Mouse (Mus musculus): ENCODE data around the gene Jagn1. TPM values are rescaled to one million over a fixed set of nuclear protein-coding genes. Genes with fewer than 3 reads are reported as not detected.

Jagn1 gene
- 10 to 100 TPM in 15 of 26 experiments, 1 to 10 TPM in 11; 2.1 to 22.4 (median 11.2) TPM for total RNA-seq (2018; cell fraction: chromatin; rRNA removed)
- total RNA-seq (2018; cell fraction: cytosol; rRNA removed) = 10 to 100 TPM; 19.7 to 30.2 (median 27.5) TPM
- 10 to 100 TPM in 23 of 26 experiments, 1 to 10 TPM in 3; 6.3 to 37.7 (median 18.6) TPM for total RNA-seq (2018; cell fraction: nucleus; rRNA removed)
- 14.3 to 38.5 TPM (median 29.7 TPM) in 3 replicates for polyA plus RNA-seq (2018)

DNA sequence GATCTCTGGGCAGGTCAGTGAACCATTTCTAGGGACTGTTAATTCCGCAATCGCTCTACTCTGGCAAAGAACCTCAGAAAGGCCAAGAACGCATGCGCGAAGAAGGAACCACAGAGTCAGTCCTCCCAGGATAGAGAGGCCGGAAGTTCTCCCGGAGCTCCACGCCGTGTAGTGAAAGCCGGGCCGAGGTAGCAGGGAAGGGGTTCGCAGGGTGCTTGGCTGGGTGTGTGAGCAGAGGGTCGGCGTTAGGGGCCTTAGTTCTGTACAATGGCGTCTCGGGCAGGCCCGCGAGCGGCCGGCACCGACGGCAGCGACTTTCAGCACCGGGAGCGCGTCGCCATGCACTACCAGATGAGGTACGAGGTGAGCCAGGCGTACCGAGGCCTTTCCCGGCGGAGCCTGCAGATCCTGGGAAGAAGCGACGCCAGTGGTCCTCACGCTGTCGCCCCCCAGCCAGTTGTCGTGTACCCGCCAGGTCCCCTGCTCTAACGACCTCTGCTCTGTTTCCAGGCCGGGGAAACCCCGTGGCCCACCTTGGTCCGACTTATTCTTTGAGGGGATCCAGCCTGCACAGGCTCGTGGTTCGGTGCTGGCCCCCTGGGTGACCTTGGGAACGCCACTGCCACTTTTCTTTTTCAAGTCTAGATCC is at the start of gene Jagn1:
TSS of gene Jagn1 (plus strand) at position 128 of the 649 bp plus-strand sequence.
- peaks cover 18% of the 10 kb centered on the region for H3K79me2 ChIP-seq (ENCODE audit: inconsistent target)
- under 1% methylated on average over 45 of the region's 45 CpGs for WGBS (ENCODE audit: missing documents)
- peak within 1 kb of the TSS; percentile 28; the same call in 1 of the 2 replicates for H3K27ac ChIP-seq
- peak within 1 kb of the TSS; percentile 91 for H3K4me3 ChIP-seq (ENCODE audit: inconsistent target)
- peaks cover 5% of the 10 kb centered on the region; the same call in 1 of the 2 replicates for H3K36me3 ChIP-seq (ENCODE audit: inconsistent target)

DNA sequence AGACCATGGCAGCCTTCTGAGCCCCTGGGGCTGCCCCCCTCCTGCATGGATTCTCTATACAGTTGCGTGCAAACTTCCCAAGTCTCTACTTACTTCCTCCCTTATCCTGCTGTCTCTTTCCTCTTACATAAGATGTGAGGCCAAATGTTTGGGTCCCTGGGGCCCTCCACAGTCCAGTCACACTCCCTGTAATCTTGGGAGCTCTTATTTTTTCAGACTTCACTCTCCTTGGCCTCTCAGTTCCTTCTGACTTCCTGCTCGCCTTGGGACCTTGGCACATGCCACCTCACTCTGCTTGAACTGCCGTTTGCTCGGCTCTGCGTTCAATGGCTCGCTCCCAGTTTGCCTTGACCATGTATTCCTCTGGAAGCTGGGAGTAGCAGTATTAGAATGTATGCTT is 48.4 kb upstream of the Jagn1 start:
- Histone ChIP-seq H3K79me2 (ENCODE audit: inconsistent target) (no peaks in the 10 kb centered on the region), H3K27ac (no peak overlapping the region), H3K4me3 (ENCODE audit: inconsistent target) (no peak overlapping the region), H3K36me3 (ENCODE audit: inconsistent target) (peaks cover 54% of the 10 kb centered on the region)
- 75% methylated on average over 6 of the region's 6 CpGs for WGBS (ENCODE audit: missing documents)

DNA sequence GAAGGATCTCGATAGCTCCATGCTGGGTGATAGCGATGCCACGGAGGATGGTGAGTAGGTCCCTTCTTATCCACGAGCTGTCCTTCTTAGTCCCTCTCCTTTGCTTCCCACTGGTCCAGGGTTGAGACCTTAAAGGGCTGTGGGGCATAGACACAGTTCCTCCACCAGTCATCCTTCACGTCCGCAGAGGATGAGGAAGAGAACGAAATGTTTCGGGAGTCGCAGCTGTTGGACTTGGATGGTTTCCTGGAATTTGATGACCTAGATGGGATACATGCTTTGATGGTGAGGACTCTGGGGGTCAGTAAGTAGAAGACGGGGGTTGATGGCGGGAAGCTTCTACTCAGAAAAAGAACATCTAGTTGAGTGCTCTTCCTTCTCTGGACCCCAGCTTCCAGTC is 47.6 kb upstream of the Jagn1 start:
- Histone ChIP-seq H3K4me3 (ENCODE audit: inconsistent target) (no peak overlapping the region), H3K27ac (no peak overlapping the region), H3K79me2 (ENCODE audit: inconsistent target) (no peaks in the 10 kb centered on the region), H3K36me3 (ENCODE audit: inconsistent target) (peaks cover 50% of the 10 kb centered on the region)
- WGBS (ENCODE audit: missing documents) = 95% methylated on average over 11 of the region's 11 CpGs

DNA sequence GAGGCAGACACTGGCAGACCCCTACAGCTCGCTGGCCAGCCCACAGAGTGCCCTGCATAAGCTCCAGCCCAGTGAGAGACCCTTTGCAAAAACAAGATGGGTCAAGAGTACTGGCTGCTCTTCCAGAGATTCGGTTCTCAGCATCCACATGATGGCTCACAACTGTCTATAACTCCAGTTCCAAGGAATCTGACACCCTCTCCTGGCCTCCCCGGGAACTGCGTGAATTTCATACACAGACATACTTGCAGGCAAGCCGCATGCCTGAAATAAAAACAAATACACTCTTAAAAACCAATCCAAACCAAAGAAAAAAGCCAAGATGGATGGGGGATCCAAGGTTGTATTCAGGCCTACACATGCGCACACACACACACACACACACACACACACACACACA is 46.9 kb upstream of the Jagn1 start:
- H3K27ac ChIP-seq = no peak overlapping the region
- H3K36me3 ChIP-seq (ENCODE audit: inconsistent target) = peaks cover 47% of the 10 kb centered on the region
- no peak overlapping the region for H3K4me3 ChIP-seq (ENCODE audit: inconsistent target)
- 97% methylated on average over 5 of the region's 6 CpGs for WGBS (ENCODE audit: missing documents)
- no peaks in the 10 kb centered on the region for H3K79me2 ChIP-seq (ENCODE audit: inconsistent target)

DNA sequence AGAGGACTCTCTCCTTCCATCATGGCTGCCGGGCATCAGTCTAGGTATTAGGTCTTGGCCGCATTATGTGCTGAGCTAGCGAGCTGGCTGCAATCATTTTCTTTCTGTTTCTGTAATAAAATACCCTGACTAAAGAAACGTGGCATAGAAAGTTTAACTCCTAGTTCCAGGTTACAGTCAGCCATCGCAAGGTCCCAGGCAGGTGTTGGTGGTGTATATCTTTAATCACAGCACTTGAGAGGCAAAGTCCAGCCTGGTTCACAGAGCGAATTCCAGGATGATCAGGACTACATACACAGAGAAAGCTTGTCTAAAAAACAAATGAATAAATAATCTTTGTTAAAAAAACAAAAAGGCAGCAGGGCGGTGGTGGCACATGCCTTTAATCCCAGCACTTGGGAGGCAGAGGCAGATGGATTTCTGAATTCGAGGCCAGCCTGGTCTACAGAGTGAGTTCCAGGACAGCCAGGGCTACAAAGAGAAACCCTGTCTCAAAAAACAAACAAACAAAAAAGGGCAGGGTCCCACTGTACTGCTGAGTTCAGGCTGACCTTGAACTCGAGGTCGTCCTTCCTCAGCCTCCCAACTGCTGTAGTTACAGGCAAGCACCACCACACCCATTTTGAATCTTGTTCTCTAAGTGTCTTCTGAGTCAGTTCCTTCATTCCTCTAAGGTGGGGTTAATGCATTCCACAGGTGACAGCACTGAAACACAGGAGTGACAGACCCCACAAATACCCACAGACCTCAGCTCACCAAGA is 45.9 kb upstream of the Jagn1 start:
- no peak overlapping the region for H3K4me3 ChIP-seq (ENCODE audit: inconsistent target)
- peaks cover 55% of the 10 kb centered on the region for H3K36me3 ChIP-seq (ENCODE audit: inconsistent target)
- WGBS (ENCODE audit: missing documents) = 97% methylated on average over 7 of the region's 10 CpGs
- no peak overlapping the region for H3K27ac ChIP-seq
- no peaks in the 10 kb centered on the region for H3K79me2 ChIP-seq (ENCODE audit: inconsistent target)

DNA sequence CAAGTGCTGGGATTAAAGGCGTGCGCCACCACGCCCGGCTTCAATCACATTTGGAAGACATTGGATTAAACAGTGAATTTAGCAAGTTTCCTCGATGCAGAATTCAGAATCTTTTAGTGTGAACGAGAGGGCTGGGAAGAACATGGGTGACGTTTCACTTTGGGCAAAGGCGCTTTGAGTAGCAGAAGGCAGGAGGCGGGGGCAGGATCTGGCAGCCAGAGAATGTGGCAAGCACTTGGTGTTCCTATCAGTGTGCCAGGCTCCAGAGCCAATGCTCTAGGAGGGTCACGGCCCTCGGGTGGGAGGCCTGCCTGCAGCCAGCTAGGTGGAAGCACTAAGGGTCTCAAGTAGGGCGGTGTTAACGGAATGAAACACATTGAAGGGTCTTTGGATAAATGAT is 40.3 kb upstream of the Jagn1 start:
- Histone ChIP-seq H3K79me2 (ENCODE audit: inconsistent target) (no peaks in the 10 kb centered on the region), H3K4me3 (ENCODE audit: inconsistent target) (no peak overlapping the region), H3K36me3 (ENCODE audit: inconsistent target) (peaks cover 54% of the 10 kb centered on the region), H3K27ac (no peak overlapping the region)
- WGBS (ENCODE audit: missing documents) = 92% methylated on average over 11 of the region's 13 CpGs

DNA sequence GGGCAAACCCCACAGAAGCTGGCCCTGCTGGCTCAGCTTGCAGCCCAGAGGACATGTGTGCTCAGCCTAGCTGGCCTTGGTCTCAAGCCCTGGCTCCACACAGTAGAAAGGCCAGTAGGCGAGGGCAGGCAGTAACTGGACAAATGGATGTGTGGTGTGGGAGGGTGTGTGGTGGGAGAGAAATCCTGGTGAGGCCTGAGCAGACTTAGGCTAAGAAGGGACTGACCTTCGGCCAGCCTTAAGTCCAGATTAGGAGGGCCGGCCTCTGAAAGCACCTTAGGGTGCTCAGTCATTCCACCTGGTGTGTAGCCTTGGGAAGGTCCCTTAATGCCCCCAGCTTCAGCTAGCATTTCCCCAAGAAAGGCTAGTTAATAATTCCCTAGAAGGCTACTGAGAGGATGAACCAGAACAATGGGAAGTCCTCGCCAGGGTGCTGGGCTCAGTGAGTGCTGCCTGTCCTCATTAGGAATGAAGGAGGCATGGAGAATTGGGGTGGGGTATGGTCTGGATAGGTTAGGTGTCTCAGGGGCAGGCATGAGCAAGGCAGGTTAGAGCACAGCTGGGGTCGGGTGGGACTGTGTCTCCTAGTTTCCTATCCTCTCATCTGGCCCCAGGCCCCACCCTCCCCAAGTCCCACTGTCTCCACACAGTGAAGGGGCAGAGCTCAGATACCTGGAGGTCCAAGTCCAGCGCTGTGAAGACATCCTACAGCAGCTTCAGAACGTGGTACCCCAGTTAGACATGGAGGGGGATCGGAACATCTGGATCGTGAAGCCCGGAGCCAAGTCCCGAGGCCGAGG is 37.5 kb upstream of the Jagn1 start:
- H3K36me3 ChIP-seq (ENCODE audit: inconsistent target) = peaks cover 66% of the 10 kb centered on the region
- H3K79me2 ChIP-seq (ENCODE audit: inconsistent target) = no peaks in the 10 kb centered on the region
- no peak overlapping the region for H3K27ac ChIP-seq
- no peak overlapping the region for H3K4me3 ChIP-seq (ENCODE audit: inconsistent target)
- 97% methylated on average over 12 of the region's 12 CpGs for WGBS (ENCODE audit: missing documents)

DNA sequence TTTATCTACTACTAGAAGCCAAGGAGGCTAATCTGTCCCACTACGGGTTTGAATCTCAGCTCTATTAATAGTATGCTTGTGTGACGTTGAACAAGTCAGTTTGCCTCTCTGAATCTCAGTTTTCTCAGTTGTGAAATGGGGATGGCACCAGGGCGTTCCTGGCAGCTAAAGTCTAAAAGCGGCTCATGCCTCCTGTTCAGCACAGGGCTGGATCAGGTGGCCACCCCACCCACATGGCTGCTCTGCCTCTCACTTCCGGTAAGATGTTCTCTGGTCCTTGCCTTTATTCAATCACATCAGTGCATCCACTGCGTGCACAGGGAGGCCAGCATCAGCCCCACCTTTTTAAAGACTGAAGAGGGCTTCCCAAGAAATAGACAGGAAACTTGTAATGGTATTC is 36.9 kb upstream of the Jagn1 start:
- Histone ChIP-seq H3K79me2 (ENCODE audit: inconsistent target) (no peaks in the 10 kb centered on the region), H3K36me3 (ENCODE audit: inconsistent target) (peaks cover 66% of the 10 kb centered on the region), H3K27ac (no peak overlapping the region), H3K4me3 (ENCODE audit: inconsistent target) (no peak overlapping the region)
- 91% methylated on average over 6 of the region's 6 CpGs for WGBS (ENCODE audit: missing documents)

DNA sequence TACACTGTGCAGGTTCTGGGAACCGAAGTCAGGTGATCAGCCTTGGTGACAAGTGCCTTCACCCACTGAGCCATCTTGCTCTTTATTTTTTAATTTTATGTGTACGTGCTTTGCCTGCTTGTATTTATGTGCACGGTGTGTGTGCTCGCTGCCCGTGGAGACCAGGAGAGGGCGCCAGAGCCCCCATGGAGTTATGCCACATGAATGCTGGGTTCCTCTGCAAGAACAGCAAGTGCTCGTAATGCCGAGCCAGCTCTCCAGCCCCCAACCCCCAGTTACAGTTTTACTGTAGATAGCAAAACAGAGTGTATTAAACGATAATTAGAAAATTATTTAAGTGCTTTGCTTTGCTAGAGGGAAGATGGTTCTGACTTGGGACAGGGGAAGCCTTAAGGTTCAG is 35.7 kb upstream of the Jagn1 start:
- peaks cover 63% of the 10 kb centered on the region for H3K36me3 ChIP-seq (ENCODE audit: inconsistent target)
- WGBS (ENCODE audit: missing documents) = 95% methylated on average over 9 of the region's 9 CpGs

DNA sequence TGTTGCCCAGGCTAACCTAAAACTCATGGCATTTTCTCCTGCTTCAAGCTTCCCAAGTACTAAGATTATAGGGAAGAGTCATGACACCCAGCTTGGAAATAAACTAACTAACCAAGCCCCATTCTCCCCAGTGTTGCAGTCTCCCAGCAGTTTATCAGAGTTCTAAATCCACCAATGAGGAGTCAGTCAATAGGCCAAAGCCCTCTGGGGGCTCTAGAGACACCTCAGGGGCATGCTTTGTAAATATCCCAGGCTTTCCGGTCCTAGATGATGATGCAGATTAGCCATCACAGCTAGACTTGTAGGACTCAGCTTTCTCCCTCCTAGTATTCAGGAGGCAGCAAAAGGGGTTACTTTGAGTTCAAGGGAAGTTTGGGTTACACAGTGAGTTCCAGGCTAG is 32.4 kb upstream of the Jagn1 start:
- 90% methylated on average over 1 of the region's 1 CpGs for WGBS (ENCODE audit: missing documents)
- no peak overlapping the region for H3K27ac ChIP-seq
- no peak overlapping the region for H3K4me3 ChIP-seq (ENCODE audit: inconsistent target)
- peaks cover 69% of the 10 kb centered on the region for H3K36me3 ChIP-seq (ENCODE audit: inconsistent target)
- H3K79me2 ChIP-seq (ENCODE audit: inconsistent target) = no peaks in the 10 kb centered on the region

More for the DNA sequence above, 35.7 kb upstream of the Jagn1 start:
- Histone ChIP-seq H3K27ac (no peak overlapping the region), H3K4me3 (ENCODE audit: inconsistent target) (no peak overlapping the region), H3K79me2 (ENCODE audit: inconsistent target) (no peaks in the 10 kb centered on the region)

DNA sequence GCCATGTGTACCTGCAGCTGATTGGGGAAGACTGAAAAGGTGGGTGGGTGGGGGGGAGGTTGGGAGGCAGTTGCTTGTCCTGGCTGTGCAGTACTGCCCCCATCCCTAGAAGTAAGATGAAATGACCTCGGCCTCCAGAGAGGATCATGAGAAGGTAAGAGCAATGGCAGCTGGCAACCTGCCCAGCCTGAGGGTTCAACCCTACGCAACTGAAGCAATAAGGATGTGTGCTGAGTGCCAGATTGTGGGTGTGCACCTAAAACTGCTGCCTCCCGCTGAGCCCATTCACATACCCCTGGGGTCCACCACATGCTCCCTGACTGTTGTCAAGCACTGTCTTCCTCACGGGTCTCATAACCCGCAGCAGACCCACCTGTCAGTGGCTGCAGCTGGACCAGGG is 26.0 kb upstream of the Jagn1 start:
- 88% methylated on average over 5 of the region's 5 CpGs for whole genome bisulfite sequencing (ENCODE audit: missing documents)
- Histone ChIP-seq H3K36me3 (ENCODE audit: inconsistent target) (peaks cover 10% of the 10 kb centered on the region; the same call in 1 of the 2 replicates), H3K4me3 (ENCODE audit: inconsistent target) (no peak overlapping the region), H3K79me2 (ENCODE audit: inconsistent target) (no peaks in the 10 kb centered on the region), H3K27ac (no peak overlapping the region)

DNA sequence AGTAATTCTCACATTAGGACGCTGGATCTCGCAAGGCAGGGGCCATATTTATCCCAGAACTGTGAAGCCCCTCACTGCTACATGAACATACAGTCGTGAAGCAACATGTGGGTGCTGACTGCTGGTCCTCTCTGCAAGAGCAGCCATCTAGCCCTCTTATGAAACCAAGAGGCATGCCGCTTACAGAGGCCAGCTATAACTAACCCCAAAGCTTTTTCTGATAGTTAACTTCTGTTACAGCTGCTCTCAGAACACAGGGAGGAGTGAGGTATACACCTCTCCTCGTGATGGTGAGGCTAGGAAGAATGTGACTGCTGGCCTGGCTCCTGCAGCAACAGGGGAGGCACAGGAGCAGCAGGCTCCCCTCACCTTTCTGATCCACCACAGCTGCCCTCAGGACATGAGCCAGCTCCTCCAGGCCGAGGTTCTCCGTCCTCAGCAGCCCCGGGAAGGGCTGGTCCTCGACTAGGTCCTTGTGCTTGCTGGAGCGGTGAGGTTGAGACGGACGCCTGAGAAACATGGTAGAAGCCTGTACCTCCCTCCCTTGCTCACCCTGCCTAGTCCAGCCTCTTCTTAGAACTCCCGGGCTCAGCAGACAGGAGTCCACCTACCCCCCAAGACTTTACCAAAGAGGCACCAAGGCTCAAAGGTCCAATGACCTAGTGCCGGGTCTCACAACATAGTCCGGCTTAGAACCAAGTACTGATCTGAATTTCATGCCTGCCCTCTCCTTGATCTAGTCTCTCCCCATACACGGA is 23.7 kb upstream of the Jagn1 start:
- H3K4me3 ChIP-seq (ENCODE audit: inconsistent target) = peak overlapping the region; percentile 65
- 0 out of 2 replicates have a peak overlapping the region, but pooled peaks have one; percentile 10 for H3K27ac ChIP-seq
- WGBS (ENCODE audit: missing documents) = 12% methylated on average over 16 of the region's 16 CpGs
- no peaks in the 10 kb centered on the region for H3K79me2 ChIP-seq (ENCODE audit: inconsistent target)
- H3K36me3 ChIP-seq (ENCODE audit: inconsistent target) = peaks cover 1% of the 10 kb centered on the region; the same call in 1 of the 2 replicates

DNA sequence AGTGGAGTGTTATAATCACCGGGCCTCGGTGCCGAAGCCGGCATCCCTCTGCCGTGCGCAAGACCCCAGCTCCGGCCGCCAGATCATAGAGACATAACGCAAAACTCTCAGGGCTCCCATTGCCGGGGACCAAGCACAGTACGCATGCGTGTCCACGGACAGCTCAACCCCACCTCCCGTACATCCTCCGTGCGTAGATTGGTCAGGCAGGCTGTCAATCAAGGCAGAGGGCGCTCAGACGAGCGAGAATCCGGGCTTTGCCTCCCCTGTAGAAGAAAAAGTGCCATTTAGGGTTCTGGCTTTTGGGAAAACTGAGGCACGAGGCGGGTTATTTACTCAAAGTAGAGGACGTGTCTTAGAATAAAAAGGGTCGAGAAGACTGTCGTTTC is 23.2 kb upstream of the Jagn1 start, which contains the start of gene Rpusd3:
TSS of gene Rpusd3 (minus strand) at position 142 of the 389 bp plus-strand sequence.
- 0 out of 2 replicates have a peak within 1 kb of the TSS, but pooled peaks have one; percentile 10 for H3K27ac ChIP-seq
- H3K4me3 ChIP-seq (ENCODE audit: inconsistent target) = peak within 1 kb of the TSS; percentile 65
- no peaks in the 10 kb centered on the region for H3K79me2 ChIP-seq (ENCODE audit: inconsistent target)
- H3K36me3 ChIP-seq (ENCODE audit: inconsistent target) = no peaks in the 10 kb centered on the region
- WGBS (ENCODE audit: missing documents) = under 1% methylated on average over 25 of the region's 25 CpGs

DNA sequence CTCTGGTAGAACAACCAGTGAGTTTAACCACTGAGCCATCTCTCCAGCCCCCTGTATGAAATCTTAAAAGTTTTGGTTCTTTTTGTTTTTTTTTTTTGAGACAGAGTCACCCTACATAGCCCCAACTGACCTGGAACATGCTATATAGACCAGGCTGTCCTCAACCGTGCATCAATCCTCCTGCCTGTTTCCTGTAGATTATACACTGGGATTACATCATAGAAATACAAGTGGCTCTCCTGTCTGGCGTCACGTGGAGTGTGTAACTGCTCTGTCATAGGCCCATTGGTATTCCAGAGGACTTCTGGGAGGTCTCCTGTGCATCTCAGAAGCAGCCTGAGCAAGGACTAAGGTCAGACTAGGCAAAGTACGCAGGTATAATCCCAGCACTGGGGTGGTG is 19.4 kb upstream of the Jagn1 start:
- Histone ChIP-seq H3K27ac (no peak overlapping the region), H3K36me3 (ENCODE audit: inconsistent target) (no peaks in the 10 kb centered on the region), H3K4me3 (ENCODE audit: inconsistent target) (no peak overlapping the region), H3K79me2 (ENCODE audit: inconsistent target) (no peaks in the 10 kb centered on the region)
- 40% methylated on average over 4 of the region's 4 CpGs for WGBS (ENCODE audit: missing documents)

All from macrophage (primary cell).